Mouse (Mus musculus) liver, adult 2 months (tissue): ENCODE data around the gene Pole.

Experiments
- CTCF ChIP-seq: fragments of 200-500 bp; IDR thresholded peaks from 2 replicates; pipeline ENCODE4 v1.5.1; 2011; ENCODE audit warnings: low read depth, low read length, control low read depth
- POLR2A ChIP-seq: fragments of 200-500 bp; IDR thresholded peaks from 2 replicates; pipeline ENCODE4 v1.6.1; 2011; ENCODE audit warnings: low read length, control low read depth; ENCODE audit not compliant: insufficient read depth; ENCODE audit errors: extremely low read depth

DNA sequence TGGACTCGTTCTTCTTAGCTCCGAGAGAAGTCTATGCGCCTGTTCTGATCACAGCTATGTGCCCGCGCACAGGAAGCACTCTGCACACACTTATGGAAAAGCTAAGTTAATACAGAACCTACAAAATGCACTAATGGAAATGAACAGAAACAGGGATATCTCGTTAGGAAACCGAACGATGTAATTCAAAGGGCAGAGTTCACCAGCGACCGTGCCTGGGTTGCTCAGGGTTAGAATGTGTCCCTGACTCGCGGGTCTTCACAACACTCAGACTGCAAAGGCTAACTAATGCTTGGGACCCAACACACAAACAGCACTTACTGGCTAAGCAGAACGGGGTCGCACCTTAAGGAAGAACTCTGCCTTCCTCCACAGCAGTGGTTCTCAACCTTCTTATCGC lies 950 bp upstream of the Pole start:
- TF ChIP-seq CTCF (no peak), POLR2A (no peak)
